Mouse (Mus musculus) intestine, postnatal 0 days (tissue): ENCODE results near the gene N4bp2l2. TPM values are rescaled to one million over a fixed set of nuclear protein-coding genes. Genes with fewer than 3 reads are reported as not detected.
A peak's percentile ranks its signal among the peaks of the same experiment; 100 is the strongest.
"Not testable (repeated sequence)": the region's sequence is repeated elsewhere in the genome, so short reads cannot be mapped to it uniquely, and the experiment has no call there.

Experiments
- ATAC-seq: fragments of 200-750 bp; cut with Nextera tagmentation; 2 replicates; pipeline ENCODE4 v1.8.0; 2017; ENCODE audit warnings: mild to moderate bottlenecking, moderate TSS enrichment, moderate library complexity
- H3K27ac ChIP-seq: fragments of 300-500 bp; sonication (generic); 2 replicates; pipeline ENCODE4 v1.5.1; 2014; ENCODE audit warnings: mild to moderate bottlenecking, low read depth, low read length, moderate library complexity
- H3K27me3 ChIP-seq: fragments of 300-500 bp; sonication (generic); replicated peaks from 2 replicates; pipeline ENCODE4 v1.6.1; 2014; ENCODE audit warnings: low read length, mixed read lengths; ENCODE audit not compliant: control insufficient read depth, insufficient read depth
- H3K36me3 ChIP-seq: fragments of 300-500 bp; sonication (generic); 2 replicates; pipeline ENCODE4 v1.6.1; 2014; ENCODE audit warnings: mild to moderate bottlenecking, moderate library complexity; ENCODE audit not compliant: control insufficient read depth, insufficient read depth
- H3K4me1 ChIP-seq: fragments of 300-500 bp; sonication (generic); replicated peaks from 2 replicates; pipeline ENCODE4 v1.6.1; 2014; ENCODE audit warnings: antibody characterized with exemption, low read length, mixed read lengths; ENCODE audit not compliant: control insufficient read depth, insufficient read depth
- H3K4me2 ChIP-seq: fragments of 300-500 bp; sonication (generic); replicated peaks from 2 replicates; pipeline ENCODE4 v1.6.1; 2014; ENCODE audit warnings: low read depth, mild to moderate bottlenecking, moderate library complexity
- H3K4me3 ChIP-seq: fragments of 300-500 bp; sonication (generic); 2 replicates; pipeline ENCODE4 v1.5.1; 2014; ENCODE audit warnings: low read depth, low read length
- H3K9ac ChIP-seq: fragments of 300-500 bp; sonication (generic); 2 replicates; pipeline ENCODE4 v1.6.1; 2014; ENCODE audit warnings: mild to moderate bottlenecking, low read depth, low read length
- H3K9me3 ChIP-seq: fragments of 300-500 bp; sonication (generic); 2 replicates; pipeline ENCODE4 v1.6.1; 2016; ENCODE audit warnings: mixed run types; ENCODE audit not compliant: control insufficient read depth
- CTCF ChIP-seq: sonication (generic); IDR thresholded peaks from 2 replicates; pipeline ENCODE4 v1.5.1; 2016; ENCODE audit warnings: low read depth, mild to moderate bottlenecking, control low read depth, antibody characterized with exemption, moderate library complexity
- WGBS: fragments of 180-500 bp; shearing (Covaris S2); extraction: QIAGEN DNeasy Blood & Tissue Kit; methylation state at CpG from one replicate; pipeline ENCODE4 v1.1.7; 2014; 5-methylcytosine and 5-hydroxymethylcytosine counted together
- polyA plus RNA-seq: library from polyadenylated mRNA; unstranded; fragments of >200 nt; fragmentation: Nextera tagmentation; extraction: Ambion mirVana; gene quantifications from 2 replicates; pipeline ENCODE4 v1.2.1, GENCODE M21; 2015

The N4bp2l2 gene
- polyA plus RNA-seq = 38.3 and 43.2 TPM in 2 replicates

DNA sequence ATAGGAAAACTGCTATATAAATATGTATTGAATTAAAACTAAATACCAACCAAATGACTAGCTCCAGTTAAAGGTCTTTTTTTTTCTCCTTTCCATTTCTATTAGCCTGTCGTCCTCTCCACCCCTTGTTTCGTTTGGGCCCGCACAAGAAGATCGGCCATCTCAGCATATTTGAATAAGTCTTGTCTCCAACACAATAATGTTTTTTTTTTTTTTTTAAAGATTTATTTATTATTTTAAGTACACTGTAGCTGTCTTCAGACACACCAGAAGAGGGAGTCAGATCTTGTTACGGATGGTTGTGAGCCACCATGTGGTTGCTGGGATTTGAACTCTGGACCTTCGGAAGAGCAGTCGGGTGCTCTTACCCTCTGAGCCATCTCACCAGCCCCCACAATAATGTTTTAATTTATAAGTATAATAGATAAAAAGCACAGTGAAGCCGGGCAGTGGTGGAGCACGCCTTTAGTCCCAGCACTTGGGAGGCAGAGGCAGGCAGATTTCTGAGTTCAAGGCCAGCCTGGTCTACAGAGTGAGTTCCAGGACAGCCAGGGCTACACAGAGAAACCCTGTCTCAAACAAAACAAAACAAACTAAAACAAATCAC lies at the start of gene N4bp2l2:
TSS of gene N4bp2l2 (minus strand) at position 51 of the 607 bp plus-strand sequence.
- ATAC-seq, H3K4me1 ChIP-seq, H3K9me3 ChIP-seq, H3K36me3 ChIP-seq, H3K27me3 ChIP-seq: not testable (repeated sequence)
- peak within 1 kb of the TSS; percentile 96 for H3K4me3 ChIP-seq
- 92% methylated on average over 8 of the region's 9 CpGs for WGBS
- H3K27ac ChIP-seq = peak within 1 kb of the TSS; percentile 98
- H3K4me2 ChIP-seq = peak within 1 kb of the TSS; percentile 71
- H3K9ac ChIP-seq = peak within 1 kb of the TSS; percentile 97

DNA sequence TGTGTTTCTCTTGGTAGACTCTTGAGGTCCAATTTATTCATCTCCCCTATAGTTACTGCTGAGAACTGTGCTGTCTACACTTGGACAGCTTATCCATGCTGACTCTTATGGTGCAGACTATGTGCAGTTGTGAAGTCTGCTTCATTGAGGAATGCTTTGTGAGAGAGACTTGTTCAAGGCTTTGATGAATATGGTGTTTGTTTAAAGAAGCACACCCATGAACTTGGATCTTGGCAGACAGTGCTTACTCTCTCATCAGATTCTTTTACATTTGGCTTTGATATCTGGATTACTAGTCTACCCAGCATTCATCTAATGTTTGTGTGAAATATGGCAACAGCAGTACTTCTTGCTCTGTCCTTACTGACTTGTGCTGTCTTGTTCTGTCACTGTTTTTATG lies 47.4 kb upstream of the N4bp2l2 start:
- Histone ChIP-seq H3K27me3 (no peaks in the 10 kb centered on the region), H3K4me3 (no peak overlapping the region), H3K9ac (no peak overlapping the region), H3K4me2 (no peak overlapping the region), H3K36me3 (no peaks in the 10 kb centered on the region), H3K4me1 (no peaks in the 10 kb centered on the region; the same call in 1 of the 2 replicates), H3K27ac (no peak overlapping the region), H3K9me3 (no peaks in the 10 kb centered on the region)
- no peak for TF ChIP-seq CTCF
- no peak for ATAC-seq

DNA sequence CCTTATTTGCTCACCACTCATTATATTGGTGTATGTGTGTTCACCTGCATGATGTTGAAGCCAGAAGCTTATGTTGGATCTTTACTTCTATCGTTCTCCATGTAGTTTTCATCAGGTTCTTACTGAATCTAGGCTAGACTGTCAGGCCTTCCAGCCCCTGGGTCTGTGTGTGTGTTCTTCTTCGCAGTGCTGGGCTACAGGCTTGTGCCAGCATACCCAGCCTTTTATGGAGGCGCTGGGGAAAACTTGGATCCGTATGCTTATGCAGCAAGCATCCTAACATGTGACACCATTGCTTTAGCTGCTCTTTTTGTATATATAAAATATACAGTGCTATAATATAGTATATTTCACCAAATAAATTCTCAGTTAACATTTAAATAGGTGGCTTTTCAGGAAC lies 45.5 kb upstream of the N4bp2l2 start:
- H3K9ac ChIP-seq = no peak overlapping the region
- no peak for TF ChIP-seq CTCF
- H3K9me3 ChIP-seq = no peaks in the 10 kb centered on the region
- H3K4me3 ChIP-seq = no peak overlapping the region
- no peaks in the 10 kb centered on the region for H3K27me3 ChIP-seq
- H3K4me1 ChIP-seq = no peaks in the 10 kb centered on the region; the same call in 1 of the 2 replicates
- no peak for ATAC-seq
- H3K27ac ChIP-seq = no peak overlapping the region
- H3K4me2 ChIP-seq = no peak overlapping the region
- 84% methylated on average over 4 of the region's 4 CpGs for WGBS
- H3K36me3 ChIP-seq = no peaks in the 10 kb centered on the region

DNA sequence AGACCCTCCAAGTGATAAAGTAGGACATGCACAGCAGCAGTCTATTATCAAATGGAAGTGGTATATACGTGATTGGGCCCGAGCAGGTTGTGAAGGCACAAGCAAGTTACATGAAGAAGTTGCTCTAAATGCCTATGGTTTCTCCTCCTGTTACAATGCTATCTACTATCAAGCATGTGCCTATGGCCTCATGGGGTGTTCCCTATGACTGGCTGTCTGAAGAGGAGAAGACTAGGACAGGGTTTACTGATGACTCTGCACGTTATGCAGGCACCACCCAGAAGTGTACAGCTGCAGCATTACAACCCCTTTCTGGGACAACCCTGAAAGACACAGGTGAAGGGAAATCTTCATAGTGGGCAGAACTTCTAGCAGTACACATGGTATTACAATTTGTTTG lies 41.2 kb upstream of the N4bp2l2 start:
- H3K27ac ChIP-seq, H3K4me3 ChIP-seq, H3K9me3 ChIP-seq, ATAC-seq, H3K4me2 ChIP-seq, H3K27me3 ChIP-seq, H3K4me1 ChIP-seq, H3K36me3 ChIP-seq, H3K9ac ChIP-seq: not testable (repeated sequence)
- 87% methylated on average over 3 of the region's 3 CpGs for WGBS

DNA sequence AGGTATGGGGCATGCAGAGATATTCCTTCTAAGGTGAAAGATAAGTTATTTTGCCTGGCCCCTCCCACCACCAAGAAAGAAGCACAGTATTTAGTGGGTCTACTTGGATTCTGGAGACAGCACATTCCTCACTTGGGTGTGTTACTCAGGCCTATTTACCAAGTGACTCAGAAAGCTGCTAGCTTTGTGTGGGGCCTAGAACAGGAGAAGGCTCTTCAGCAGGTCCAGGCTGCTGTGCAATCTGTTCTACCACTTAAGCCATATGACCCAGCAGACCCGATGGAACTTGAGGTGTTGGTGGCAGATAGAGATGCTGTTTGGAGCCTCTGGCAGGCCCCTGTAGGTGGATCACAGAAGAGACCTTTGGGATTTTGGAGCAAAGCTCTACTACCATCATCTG lies 40.7 kb upstream of the N4bp2l2 start:
- not testable (repeated sequence) for H3K36me3 ChIP-seq, ATAC-seq, H3K27me3 ChIP-seq, H3K4me2 ChIP-seq, H3K9me3 ChIP-seq, H3K27ac ChIP-seq, H3K9ac ChIP-seq, H3K4me1 ChIP-seq, H3K4me3 ChIP-seq
- WGBS = 57% methylated on average over 1 of the region's 1 CpGs

DNA sequence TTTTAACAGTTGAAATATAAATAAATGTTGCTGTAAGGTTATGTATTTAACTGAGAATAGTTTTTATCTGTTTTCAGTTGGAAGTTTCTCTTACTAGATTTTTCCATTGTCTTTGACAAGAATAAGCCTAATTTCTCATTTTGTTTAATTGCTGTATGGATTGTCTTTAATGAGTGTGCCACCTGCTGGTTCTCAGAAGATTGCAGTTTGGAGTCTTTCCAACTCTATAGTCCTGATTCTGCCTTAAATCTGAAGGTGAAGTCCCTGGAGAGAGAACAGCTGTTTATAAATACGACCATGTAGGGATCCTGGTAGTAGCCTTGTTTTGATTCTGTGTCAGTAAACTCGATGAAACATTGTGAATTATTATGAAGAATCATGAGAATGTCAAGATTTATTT lies 36.7 kb upstream of the N4bp2l2 start:
- TF ChIP-seq CTCF = peak; percentile 71

DNA sequence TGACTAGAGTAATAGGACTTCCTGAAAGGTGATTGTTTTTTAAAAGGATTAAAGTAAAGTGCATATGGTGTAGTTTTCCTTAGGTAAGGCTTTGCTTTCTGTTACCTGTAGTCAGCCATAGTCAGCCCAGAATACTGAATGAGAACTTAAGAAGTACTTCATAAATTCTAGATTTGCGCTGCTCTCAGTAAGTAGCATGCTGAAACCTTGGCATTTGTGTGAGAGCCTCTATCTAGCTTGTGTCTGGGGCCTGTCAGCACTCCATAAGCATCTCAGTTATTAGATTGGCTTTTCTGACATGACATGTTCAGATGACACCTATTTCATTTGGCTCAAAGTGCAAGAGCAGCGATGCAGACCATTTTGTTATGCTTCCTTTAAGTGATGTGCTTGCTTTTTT lies 27.3 kb upstream of the N4bp2l2 start:
- H3K4me2 ChIP-seq = no peak overlapping the region
- H3K27ac ChIP-seq = no peak overlapping the region
- no peaks in the 10 kb centered on the region for H3K4me1 ChIP-seq
- H3K9ac ChIP-seq = no peak overlapping the region
- no peak for ATAC-seq
- no peaks in the 10 kb centered on the region for H3K27me3 ChIP-seq
- H3K4me3 ChIP-seq = no peak overlapping the region
- WGBS = 94% methylated on average over 2 of the region's 2 CpGs
- no peaks in the 10 kb centered on the region for H3K36me3 ChIP-seq
- TF ChIP-seq CTCF = no peak
- H3K9me3 ChIP-seq = no peaks in the 10 kb centered on the region

More for the DNA sequence above, 36.7 kb upstream of the N4bp2l2 start:
- Histone ChIP-seq H3K27ac (no peak overlapping the region), H3K9ac (no peak overlapping the region), H3K4me1 (no peaks in the 10 kb centered on the region), H3K4me3 (no peak overlapping the region), H3K9me3 (no peaks in the 10 kb centered on the region), H3K36me3 (no peaks in the 10 kb centered on the region), H3K27me3 (no peaks in the 10 kb centered on the region), H3K4me2 (no peak overlapping the region)
- no peak for ATAC-seq
- 28% methylated on average over 2 of the region's 2 CpGs for WGBS
